Mouse (Mus musculus) brain, embryonic 18.5 days (tissue): Measurements from ENCODE around the gene Zbtb20.

Experiments
- DNase-seq: peaks from one replicate; pipeline ENCODE4 v3.0.0-alpha.2; 2012; ENCODE audit warnings: low read depth, low spot score

Gene Zbtb20

DNA sequence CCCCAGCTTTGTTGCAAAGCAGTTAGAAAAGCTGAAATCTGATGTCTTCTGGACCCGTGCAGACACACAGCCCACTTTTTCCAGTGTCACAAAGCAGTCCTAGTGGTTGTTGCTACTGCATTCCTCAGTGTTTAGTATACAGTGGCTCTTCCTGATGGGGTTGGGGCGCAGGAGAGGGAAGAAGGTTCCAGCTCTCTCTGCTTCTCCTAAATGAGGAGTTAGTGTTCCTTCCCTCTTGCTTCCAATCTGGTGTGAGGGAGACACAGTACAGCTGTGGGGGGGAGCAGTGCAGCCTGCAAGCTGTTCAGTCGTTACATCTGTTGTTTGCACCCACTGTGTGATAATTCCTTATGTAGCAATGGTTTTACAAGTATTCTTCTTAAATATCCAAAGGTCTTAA, 415.7 kb downstream of the Zbtb20 start:
- no peak for DNase-seq

DNA sequence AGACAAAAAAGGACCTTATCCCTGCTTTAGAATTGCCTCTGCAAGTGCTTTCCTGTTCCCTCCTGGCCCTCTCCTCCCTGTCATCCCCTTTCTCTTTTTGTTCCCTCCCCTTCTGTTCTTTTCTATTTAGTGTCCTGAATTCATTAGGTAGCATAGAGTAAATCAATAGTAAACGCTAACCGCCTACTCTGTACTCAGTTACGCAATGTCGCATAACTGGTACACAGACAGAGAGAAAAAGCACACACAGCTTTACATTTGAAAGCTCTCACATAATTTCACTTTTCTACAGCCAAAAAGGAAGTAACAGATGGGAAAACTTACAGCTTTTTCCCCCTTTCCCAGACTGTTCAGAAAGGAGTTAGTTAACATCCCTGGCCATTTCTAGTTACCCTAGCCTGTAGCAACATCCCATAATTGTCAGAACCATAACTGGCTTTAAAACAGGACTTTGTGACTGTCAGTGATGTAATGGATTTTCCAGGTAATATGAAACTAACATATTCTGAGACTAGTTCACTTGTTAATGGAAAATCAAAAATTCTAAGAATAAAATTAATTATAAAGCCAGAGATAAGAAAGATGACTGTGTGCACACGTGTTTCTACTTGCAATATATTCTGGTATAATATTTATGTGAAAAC, 422.4 kb downstream of the Zbtb20 start:
- no peak for DNase-seq

DNA sequence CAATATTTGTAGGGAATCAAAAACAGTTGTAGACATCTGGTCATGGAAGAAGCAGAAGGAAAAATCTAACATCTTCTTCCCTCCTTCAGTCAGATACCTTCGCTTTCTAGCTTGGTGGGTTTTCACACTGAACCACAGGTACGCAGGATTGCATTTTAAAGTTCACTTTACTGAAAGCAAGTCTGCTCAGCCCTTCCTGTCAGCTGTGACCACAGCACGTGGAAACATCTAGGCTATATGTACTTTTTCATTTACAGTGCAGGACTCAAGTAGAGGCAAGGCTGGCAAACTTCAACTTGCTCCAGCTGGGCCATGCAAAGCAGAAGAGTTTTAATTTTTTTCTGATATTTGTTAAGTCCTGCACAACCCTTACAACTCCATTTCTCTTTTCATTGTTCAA, 424.7 kb downstream of the Zbtb20 start:
- DNase-seq = no peak

DNA sequence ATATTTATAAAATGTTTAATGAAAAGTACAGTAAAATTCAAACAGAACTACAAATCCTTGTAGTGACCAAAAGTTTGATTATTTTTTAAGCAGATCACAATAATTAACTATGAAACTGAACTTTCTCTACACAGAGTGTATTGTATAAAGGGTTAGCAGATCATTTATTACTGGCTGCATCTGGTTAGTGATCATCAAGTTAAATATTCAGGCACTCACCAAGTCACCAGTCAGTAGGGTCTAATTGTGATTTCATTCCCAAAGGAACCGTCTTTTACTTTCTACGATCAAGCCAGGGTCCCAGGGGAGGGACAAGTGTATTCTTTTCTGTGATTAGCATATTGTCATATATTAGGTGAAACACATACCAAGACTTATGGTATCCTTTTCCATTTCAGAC, 426.5 kb downstream of the Zbtb20 start:
- no peak for DNase-seq

DNA sequence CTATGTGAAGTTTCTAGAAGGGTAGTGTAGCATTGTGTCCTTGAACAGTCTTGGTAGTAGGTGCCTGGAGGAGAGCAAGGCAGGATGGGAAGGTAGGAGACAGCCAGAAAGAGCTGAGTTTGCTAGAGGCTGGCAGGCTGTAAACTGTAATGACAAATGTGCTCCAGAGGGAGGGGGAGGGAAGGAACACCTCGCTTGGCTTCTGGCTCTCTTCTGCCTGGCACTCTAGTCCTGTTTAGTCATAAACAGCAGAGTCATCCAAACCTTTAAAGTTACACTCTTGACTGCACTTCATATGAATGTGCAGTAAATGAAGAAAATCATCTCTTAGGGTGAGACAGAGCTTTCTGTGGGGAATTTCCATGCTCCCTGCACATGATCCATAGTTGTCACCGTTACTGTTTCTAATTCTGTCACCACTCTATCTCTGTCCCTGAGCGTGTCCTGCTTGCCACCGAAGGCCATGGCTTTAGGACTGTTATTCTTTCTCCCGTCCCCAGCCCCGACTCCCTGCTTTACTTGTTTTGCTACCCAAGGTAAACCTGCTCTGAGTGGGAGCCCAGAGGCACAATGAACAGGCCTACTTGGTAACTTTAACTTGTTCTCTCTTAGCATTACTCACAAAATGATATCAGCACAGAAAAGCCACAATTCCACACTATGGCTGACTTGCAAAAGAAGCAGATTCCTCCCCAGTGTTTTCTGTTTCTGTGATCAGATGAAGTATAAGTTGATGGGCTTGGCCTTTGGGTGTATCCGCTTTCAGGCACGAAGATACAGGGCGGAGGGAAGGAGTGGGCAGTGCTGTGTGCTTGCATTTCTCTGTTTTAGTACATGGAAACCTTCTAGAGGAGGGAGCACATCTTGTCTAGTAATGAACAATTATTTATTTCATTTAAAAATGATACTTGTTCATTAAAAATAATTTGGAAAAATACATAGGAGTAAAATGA, 427.8 kb downstream of the Zbtb20 start:
- DNase-seq = no peak

DNA sequence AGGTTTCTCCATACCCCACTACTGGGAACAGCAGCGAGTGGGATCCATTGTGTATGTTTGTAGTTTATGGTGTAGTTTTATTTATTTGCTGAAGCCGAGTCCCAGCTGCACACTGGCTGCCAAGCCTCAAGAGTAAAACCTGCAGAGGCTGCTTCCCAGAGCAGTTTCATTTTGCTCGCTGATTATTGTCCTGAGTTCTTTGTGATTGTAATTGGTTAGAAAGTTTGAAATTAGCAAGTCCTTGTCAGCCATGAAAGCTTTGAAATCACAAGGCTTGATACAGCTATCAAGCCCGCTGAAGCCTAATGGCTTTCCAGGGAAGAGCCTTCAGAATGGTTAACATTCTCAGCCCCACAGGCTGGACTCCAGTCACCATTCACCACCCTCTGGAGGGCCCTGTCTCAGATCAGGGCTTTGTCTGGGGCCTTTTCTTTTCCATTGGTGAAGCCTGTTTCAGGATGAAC, 434.3 kb downstream of the Zbtb20 start:
- DNase-seq = no peak

DNA sequence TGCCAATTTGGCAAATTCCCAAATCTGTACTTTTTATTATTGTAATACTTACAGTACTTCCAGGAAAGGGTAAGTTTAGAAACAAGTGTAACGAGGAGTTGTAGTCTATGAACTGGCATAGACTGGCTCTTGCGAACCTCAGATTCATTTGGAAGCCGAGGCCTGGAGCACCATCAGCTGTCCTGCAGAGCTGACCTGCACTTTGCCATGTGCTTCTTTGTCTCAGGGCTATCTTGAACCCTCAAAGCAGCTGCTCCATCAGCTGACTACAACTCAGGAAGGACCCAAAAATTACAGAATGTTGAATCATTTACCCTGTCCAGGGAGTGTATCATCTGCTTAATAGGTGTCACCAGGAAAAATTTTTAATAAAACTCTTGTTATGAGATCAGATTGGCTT, 448.3 kb downstream of the Zbtb20 start:
- DNase-seq = no peak

DNA sequence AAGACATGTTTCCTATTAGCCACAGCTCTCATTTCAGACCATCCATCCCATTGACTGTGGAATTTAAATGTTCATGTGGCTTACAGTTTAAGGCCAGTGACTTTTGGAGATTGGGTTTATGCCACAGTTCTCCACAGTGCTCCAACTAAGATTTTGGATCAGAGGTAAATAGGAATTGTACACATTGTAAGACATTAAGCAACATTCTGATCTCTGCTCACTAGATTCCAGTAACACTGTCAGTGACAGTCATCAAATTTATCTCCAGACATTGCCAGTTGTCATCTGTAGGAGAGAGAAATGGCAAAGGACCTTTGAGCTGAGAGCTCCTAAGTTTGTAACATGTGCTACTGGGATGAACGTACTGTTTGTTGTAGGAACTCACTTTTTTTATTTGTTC, 452.5 kb downstream of the Zbtb20 start:
- no peak for DNase-seq

DNA sequence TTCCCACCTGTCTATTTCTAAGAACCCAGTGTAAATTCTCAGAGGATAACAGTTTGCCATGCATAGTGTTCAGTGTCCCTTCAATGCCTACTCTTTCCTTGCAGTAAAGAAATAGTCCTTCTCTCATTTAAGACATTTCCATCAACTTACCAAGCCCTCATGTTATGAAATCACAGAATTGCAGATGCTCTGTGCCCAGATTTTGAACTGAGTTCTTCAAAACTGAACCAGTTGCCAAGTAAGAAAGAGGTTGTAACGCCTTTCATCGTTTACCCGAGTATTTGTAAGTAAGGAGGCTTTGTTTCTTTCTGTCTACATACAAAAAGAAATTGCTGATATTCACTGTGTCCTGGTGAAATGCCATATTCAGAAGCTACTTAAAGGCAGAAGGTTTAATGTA, 454.5 kb downstream of the Zbtb20 start:
- no peak for DNase-seq

DNA sequence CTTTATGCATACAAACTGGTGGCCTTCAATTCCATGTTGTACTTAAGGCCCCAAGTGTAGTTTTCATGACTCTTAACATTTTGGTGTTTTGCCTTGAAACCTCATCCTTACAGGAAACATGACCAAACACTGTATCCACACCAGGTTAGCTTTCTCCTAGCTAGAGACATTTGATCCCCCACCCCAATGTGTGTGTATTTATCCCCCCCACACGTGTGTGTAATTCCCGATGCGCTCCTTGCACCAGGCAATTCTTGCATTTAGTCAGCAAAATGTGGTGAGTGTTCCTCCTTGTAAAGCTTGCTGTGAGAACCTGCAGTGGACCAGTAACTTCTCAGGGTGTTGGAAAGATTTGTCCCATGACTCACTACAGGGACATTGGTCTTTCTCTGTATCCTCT, 455.8 kb downstream of the Zbtb20 start:
- DNase-seq = no peak

DNA sequence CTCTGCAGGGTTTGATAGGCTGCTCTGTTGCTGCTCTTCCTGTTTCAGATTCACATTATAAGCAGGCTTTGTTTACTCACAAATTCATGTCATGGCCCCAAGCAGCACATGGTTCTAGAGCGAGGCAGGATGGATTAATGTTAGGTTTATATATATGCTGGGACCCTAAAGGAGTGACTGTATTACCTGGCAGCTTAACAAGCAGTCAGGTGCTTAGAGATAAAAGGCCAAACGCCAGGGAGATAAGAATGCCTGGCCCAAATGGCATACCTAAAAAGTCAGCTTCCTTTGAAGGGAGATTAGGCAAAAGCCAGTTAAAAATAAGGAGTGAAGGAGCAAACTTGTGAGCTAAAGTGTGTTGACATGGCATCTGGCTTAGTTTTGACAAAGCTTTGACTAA, 457.1 kb downstream of the Zbtb20 start:
- DNase-seq = no peak

DNA sequence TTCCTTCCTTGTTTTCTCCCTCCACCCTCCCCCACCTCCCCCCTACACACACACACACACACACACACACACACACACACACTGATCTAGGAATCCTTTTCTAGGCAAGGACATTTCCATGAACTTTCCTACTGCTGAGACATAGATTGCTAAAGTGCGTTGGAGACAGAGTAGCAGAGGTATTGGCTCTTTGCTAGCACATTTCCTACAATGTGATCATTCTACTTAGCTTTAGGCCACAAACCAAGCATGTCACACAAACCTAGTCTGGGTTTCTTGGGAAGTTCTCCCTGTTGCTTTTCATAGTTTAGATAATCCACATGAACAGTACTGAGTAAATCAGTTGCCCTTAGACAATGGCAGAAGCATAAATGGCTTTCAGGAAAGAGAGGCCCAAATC, 457.6 kb downstream of the Zbtb20 start:
- no peak for DNase-seq

DNA sequence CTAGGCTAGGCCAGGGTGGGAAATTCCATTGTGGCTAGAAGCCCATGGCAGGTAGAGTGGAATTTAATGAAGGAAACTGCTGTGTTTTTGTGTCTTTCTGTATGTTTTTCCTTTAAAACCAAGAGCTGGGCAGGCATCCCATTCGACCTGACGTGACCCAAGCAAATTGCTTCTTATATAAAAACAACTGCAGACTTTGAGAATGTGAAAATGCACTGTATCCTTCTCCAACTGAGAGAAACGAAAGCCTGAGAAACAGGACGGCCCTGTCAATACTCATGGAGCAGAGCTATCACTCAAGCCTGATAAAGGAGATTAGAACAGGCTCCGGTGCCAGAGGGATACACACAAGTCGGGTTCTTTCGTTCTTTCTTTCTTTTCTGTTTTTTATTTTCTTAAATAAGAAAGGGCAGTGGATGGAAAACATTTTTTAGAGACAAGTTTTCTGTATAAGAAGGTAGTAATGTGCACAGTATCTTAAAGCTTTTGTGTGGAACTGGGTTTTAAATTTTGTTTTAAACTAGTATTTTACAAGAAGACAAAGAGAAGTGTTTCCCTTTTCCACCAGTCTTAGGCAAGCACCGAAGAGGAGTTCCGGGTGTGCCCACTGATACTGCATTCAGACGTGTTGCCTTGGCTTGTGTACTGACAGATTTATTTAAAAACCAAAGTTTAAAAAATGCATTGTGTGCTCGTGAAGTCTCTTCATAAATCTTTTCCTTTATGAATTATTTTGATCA, 458.9 kb downstream of the Zbtb20 start:
- no peak for DNase-seq

DNA sequence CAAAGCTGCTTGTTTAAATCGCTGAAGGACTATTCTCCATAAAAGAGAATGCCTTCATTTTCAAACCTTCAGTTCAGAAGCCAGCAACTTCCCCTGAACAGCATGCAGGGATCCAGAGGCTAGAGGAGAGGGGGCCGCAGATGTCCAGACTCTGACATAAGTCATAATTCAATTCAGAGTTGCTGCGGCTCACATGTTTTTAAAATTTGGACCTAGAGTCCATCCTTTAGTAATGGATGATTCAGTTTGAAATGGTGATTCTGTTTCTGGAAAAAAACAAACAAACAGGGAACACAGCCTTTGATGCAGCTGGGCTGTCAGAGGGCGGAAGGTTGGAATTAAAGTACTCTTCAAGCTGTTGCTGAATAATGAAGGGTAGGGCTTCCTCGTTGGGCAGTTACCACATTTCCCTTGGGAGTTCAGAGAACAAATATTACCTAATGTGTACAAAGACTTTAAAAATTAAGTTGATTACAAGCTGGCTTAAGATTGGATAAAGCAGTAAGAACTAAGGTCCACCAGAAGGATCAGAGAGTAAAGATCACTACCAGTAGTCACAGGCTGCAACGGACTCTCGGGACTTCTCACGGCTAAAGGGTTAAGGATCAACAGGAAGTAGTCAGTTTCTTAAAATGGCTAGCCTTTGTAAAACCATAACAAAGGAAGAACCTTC, 459.6 kb downstream of the Zbtb20 start:
- no peak for DNase-seq

DNA sequence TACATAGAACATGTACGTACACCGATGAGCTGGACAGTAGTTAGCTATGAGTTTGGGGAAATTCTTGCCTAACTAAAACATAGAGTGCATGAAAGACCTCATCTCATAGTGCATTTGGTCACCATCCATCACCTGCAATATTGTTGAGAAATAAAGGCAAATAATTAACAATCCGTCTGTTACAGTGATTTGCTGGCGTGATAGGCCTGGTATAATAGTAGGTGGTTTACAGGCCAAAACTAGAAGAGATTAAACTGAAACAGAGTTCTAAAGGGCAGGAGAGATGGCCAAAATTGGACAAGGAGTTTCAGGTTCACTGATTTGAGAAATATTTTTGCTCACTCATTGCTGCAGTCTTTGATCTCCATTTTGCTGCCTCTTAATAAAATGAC, 460.1 kb downstream of the Zbtb20 start:
- DNase-seq = no peak

DNA sequence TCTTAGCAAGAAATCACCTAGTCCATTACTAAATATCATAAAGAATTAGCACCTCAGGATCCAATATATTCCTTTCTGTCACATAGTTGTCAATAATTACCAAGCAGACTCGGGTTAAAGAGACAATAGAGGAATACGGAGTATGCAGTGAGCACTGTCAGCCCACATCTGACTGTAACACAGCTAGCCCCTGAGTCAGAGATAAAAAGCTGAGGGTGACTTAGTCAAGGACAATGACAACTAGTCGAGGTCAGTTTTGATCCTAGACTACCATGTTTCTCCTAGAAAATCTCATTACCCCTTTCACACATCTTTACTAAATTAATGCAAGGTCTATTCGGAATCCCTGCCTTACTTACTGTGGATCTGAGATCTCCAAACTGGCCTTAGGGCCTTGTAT, 465.0 kb downstream of the Zbtb20 start:
- DNase-seq = no peak

DNA sequence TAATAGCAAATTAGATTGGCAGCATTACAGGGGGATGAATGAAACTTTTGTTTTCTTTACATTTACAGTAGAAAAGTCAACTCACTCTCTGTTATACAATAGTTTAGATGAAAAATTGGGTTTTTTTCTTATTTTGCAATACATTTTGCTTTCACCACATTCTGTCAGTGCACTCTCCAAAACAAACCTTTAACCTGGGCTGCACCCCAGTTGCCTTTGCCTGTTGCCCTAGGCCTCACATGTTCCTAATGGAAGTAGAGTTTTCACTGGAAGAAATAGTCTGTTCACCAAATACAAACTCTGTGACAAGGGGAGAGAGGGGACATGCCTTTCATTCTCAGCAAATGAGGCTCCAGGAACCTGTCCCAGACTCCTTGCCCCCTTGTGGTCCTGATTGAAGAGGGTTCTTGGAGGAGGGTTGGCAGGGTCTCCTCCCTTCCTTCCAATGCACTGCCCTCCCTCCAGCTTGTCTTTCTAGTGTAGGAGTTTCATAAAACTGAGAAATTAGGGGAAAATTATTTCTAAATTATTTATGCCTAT, 466.3 kb downstream of the Zbtb20 start:
- DNase-seq = no peak

DNA sequence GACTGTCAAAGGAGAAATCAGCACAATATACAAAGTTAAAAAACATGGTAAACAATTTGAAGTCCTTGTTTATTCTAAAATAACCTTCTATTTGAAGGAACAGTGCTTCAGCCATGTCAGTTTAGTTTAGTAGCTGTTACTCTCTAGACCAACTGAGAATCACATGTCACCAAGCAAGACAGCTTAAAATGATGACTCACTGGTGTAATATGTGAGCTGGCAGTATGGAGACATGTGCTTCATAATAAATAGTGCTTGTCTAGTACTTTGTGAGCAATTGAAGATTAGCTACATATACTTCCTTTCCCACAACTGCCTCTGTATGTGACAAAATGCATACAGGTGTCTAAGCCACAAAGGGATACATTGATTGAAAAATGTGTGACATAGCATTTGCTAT, 470.4 kb downstream of the Zbtb20 start:
- no peak for DNase-seq

DNA sequence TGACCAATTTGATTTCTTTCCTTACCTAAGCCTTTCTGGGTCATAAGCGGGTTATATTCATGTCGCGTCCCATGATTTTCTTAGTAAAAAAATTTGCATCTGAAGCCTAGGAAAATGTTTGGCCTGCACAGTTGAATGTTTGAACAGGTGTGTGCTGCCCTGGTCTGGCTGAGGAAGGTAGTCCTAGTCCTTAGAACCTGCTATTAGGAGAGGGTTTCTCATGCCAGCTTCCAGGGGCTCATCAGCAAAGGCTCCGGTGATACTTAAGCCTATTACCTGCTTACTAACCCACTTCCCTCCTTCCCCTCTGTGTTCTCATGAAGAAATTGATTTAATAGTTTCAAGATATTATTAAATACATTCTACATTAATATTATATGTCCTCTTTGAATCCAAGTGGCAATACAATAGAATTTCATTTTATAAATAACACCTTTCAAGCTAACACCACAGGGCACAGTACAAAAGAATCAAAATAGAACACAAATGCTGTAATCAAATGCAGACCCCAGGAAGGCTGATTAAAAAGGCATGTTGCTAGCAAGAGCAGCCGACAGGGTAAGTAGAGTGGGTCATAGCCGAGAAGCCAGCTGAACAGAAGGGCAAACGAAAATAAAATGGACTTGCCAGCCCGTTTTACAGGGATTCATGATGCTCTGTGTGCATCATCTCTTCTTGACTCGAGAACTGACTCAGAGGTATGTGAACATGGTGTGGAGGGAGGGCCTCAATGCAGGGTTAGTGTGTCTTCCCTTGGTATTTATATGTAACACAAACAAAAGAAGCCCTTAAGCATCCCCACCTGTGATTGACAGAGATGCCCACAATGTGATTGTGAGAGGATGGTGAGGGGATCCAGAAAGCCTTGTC, 480.3 kb downstream of the Zbtb20 start:
- no peak for DNase-seq

DNA sequence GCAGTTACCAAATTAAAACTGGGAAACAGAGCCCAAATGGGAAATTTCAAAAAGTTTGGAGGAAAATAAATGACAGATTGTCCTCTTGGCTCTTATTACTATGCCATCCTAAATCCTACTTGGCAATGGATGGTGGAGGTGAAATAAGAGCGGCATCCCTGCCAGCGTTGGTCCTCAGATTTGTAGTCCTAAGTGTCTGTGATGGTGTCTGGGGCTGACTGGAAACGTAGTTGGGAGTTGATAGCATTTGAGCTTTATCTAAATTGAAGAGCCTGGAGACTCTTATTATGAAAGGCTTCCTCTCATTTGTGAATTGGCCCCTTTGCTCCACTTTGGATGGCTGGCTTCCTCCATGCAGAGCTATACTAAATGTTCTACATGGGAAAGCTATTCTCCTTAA, 483.9 kb downstream of the Zbtb20 start:
- DNase-seq = no peak

DNA sequence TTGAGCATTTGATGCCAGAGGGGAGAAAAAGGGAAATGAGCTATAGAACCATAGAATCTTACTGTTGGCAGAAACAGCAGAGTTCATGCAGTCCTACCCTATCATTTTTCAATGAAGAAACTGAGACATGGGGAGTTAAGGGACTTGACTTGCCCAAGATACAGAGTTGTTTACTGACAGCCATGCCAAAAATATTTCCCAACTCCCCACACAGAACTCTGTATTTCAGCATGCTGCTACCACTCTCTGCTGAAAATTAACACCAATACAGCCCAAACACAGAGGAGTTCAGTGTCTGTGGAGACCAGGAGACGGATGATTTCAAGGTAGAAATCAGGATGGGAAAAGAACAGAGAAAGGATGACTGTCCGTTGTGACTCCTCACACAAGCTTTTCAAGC, 484.4 kb downstream of the Zbtb20 start:
- DNase-seq = no peak
